Mouse (Mus musculus) adrenal gland (tissue): Measurements from ENCODE around the gene Agbl3.

Experiments used
- intact Hi-C: fragments of 180-260 bp; cut with DNase I; formaldehyde crosslinking; loops from one replicate; pipeline ENCODE4 v1.15.1; 2025
- long read RNA-seq, 2 experiments: library from polyadenylated mRNA; unstranded; transcript quantifications; one replicate each; pipeline ENCODE4 v2.0.0; 2020; ENCODE audit warnings: borderline replicate concordance in 1 of 2; ENCODE audit not compliant: insufficient replicate concordance in 1 of 2

The Agbl3 gene
- long read RNA-seq, experiment 1, partial matches to known transcripts: 0 of 4 reads
- long read RNA-seq, experiment 1, other reads (novel, unspliced or antisense): 2 of 4 reads
- long read RNA-seq, experiment 2, partial matches to known transcripts: 0 of 3 reads
- long read RNA-seq, experiment 2, other reads (novel, unspliced or antisense): 0 of 3 reads

DNA sequence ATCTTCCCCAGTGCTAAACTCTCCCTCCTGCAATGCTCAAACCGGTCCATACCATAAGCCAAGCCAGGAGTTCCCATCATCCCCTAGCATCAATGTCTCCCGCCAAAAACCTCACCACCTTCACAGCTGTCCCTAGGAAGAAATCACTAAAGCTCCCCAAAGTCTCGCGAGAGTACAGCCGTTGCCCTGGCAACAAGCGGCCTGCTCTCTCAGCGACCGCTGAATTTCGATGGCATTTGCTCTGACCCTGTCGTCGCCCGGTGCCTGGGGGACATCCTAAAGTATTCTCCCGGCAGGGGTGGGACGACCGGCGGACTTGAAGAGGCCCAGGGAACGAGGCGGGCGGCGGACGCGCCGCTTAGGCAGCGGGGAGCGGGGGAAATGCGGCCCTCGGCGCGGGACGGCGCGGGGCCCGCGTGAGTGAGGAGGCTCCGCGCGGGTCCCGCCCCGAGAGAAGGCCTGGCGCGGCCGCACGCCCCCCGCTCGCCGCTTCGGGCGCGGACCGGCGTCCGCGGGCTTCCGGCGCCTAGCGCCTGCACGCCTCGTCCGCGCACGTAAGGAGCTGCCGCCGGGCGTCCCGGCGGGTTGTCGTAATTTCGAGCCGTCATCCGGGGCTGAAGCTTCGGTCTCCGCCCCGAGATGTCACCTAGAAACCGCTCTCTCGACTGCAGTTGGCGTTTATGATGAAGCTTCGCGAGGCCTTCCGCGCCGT, at the start of gene Agbl3:
Gene Agbl3, plus strand, starts transcription at position 202 of the 712 bp plus-strand sequence.
- intact Hi-C loops: loop anchor here (5.0 to 10.0 kb wide), 2 partner anchors 97 to 144 kb away; partner anchors contain the start of genes Cyren and Stra8

DNA sequence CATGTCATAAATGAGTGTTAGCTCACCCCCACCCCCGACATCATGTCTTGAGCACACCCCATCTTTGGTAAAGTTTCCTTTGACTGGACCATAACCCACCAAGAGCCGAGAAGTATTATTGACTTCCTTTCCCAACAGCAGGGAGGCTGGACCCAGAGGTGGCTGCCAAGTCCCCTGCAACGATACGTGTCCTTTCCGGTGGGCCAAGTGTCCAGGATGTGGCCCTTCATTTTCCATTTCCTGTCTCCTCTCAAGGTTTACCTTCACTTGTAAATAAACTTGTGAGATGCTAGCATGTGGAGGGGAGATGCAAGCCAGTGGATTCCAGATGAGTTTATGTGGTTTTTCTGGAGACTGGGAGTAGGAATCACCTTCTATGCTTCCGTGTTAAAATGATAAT, 49.2 kb upstream of the Agbl3 start:
- intact Hi-C loops: no loop called here

- intact Hi-C loops: no loop called here
Measured at GRCm38 (mm10) chr6:34731529-34731928, 48.7 kb upstream of the Agbl3 start.

- intact Hi-C loops: no loop called here
Measured at GRCm38 (mm10) chr6:34734940-34735695, 45.1 kb upstream of the Agbl3 start.

DNA sequence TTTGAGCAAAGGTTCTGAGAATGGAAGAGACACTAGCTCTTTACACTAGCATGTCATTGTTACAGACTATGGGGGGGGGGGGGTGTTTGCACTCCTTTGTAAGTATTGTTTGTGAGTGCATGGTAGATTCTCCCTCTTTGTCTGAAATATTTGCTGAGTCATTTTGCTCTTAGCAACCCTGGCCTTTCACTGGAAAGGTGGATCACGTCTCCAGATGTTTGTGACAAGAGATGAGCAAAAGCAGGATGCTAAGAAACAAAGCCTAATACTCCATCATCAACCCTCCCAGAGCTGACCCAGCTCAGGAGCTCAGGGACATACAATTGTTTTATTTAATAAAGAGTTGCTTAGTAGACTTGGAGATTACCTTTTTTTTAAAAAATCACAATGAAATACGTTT, 43.3 kb upstream of the Agbl3 start:
- intact Hi-C loops: no loop called here

GRCm38 (mm10) chr6:34743946-34744345, 36.3 kb upstream of the Agbl3 start:
- intact Hi-C loops: no loop called here

GRCm38 (mm10) chr6:34747846-34748245, 32.4 kb upstream of the Agbl3 start:
- intact Hi-C loops: no loop called here

- intact Hi-C loops: no loop called here
Measured at GRCm38 (mm10) chr6:34748566-34748965, 31.7 kb upstream of the Agbl3 start.

GRCm38 (mm10) chr6:34749526-34749925, 30.7 kb upstream of the Agbl3 start:
- intact Hi-C loops: no loop called here

DNA sequence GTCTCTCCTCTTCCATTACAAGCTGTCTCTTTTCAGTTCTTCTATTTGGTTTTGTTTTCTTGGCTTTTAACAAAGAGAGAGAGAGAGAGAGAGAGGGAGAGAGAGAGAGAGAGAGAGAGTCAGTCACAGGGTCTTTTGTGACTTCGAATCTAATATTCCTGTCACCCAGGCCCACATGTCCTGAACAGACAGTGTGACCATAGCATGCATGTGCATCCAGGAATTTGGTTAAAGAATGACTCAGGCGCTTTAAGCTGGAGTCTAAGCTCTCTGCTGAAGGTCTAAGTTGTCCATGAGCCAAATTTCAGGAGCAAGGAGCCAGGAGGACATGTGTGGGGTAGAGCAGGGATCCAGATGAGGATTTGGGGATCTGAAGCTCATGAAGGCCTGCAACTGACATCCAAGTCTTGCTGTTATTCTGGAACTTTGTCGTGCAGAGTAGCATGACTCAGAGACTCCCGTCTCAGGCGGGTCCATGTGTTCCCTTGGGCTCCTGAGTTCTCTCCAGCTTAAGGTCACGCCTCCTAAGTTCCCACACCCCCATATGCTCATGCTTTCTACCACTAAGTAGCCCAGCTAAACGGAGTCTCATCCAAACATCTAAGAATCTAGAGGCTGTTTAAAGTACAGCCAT, 29.6 kb upstream of the Agbl3 start:
- intact Hi-C loops: loop anchor here (5.0 kb wide), 2 partner anchors 93 to 458 kb away; no protein-coding TSS in a partner anchor

GRCm38 (mm10) chr6:34751625-34752024, 28.6 kb upstream of the Agbl3 start:
- intact Hi-C loops: loop anchor here (5.0 kb wide), 2 partner anchors 94 to 459 kb away; no protein-coding TSS in a partner anchor

DNA sequence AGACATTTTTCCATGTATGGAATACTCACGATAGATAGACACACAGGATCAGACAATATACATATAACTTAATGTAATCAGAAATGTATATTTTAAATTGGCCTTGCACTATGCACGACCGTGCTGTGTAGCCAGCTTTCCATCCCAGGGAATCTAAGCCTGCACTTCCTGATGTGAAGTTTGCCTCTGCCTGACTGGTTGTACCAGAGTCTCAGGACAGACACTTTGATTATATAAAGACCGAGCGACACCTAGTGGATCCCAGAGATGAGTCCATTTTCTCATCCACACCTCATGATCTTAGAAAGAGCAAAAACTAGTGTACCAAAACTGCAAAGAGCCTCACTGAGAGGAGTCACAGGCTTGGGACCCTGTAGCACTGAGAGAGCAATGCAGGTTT, 25.8 kb upstream of the Agbl3 start:
- intact Hi-C loops: loop anchor here (2.0 to 5.0 kb wide), 3 partner anchors 97 to 462 kb away; no protein-coding TSS in a partner anchor

- intact Hi-C loops: loop anchor here (2.0 kb wide), 1 partner anchor 210 kb away; no protein-coding TSS in a partner anchor
Measured at GRCm38 (mm10) chr6:34758340-34758739, 21.9 kb upstream of the Agbl3 start.

- intact Hi-C loops: no loop called here
Measured at GRCm38 (mm10) chr6:34760023-34760422, 20.2 kb upstream of the Agbl3 start.

- intact Hi-C loops: loop anchor here (5.0 kb wide), 1 partner anchor 473 kb away; no protein-coding TSS in a partner anchor
Measured at GRCm38 (mm10) chr6:34765721-34766120, 14.5 kb upstream of the Agbl3 start.

- intact Hi-C loops: loop anchor here (5.0 kb wide), 1 partner anchor 478 kb away; no protein-coding TSS in a partner anchor
Measured at GRCm38 (mm10) chr6:34769984-34770383, 10.2 kb upstream of the Agbl3 start.

- intact Hi-C loops: no loop called here
Measured at GRCm38 (mm10) chr6:34770491-34770890, 9.7 kb upstream of the Agbl3 start.

DNA sequence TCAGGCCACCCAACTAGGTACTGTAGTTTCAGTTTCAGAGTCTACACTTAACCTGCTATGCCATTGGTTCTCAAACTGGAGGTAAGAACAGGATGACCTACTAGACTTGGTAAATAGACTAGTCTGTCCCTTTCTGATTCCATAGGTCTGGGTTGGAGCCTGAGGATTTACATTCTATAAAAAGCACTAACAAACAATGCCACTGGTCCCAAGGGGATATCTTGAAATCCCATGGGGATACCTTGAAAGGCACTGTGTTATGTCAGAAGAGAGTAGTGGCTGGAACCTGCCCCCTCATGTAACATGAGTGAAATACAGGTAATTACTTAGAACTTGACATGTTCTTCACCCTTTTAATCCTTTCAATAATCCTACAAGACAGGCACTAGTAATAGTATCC, 3.8 kb upstream of the Agbl3 start:
- intact Hi-C loops: no loop called here

DNA sequence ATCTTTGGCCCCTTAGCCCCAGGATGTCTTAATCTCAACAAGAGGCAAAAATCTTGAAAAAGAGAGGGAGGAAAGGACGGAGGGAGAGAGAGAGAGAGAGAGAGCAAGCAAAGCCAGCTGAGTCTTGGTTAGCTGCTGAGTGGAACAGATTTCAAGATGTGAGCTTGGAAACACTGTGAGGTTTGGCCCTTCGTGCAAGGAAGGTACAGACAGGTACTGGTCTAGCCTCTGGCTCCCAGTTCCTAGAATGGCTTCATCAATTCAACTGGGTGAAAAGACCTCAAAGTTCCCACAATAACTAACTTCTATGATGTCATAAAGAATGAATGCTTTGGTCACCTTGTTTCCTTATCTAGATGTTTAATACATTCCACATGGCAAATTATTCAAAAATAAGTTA, 3.1 kb upstream of the Agbl3 start:
- intact Hi-C loops: no loop called here

- intact Hi-C loops: no loop called here
Measured at GRCm38 (mm10) chr6:34777981-34778668, 2.1 kb upstream of the Agbl3 start.

DNA sequence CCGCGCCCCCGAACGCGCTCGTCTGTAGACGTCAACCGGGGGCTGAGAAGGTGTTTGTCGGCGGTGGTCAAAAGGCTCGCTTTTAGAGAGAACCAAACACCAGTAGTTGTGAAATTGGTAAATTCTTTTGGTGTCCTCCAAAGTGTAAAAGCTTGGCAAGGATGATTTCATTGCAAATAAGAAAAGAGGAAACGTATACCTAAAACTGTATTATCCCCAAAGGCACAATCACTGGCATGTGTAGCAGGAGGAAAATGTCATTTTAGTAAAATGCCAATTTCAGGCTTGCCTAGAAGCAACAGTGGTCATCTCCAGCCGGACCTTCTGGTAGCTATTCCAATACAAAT, 684 bp downstream of the Agbl3 start:
- intact Hi-C loops: loop anchor here (5.0 to 10.0 kb wide), 2 partner anchors 96 to 144 kb away; partner anchors contain the start of genes Cyren and Stra8
